In genomic region chr10:94915746-94916145, GRCm38 (mm10) we compare ENCODE assay signal across 27 mouse cellular contexts. TPM values are rescaled to one million over a fixed set of nuclear protein-coding genes. Genes with fewer than 3 reads are reported as not detected.
DNase-seq lines count a peak whose midpoint lies in the region; ATAC-seq and TF ChIP-seq lines count a peak whose summit lies in the region.
"Had no signal": no experiment of that assay in that cellular context is flagged by ENCODE, and none has a peak within 500 bp of the region (broad histone marks: within the 10 kb centered on the region; RNA-seq: fewer than 3 reads in every experiment).

No protein-coding gene starts in this region.

- no peaks in the 10 kb centered on the region for H3K27me3 ChIP-seq in liver, embryonic 12.5 days (replicated peaks)
- H3K27me3 ChIP-seq in megakaryocyte, embryonic 14.5 days (replicated peaks) = no peaks in the 10 kb centered on the region
- H3K27me3 ChIP-seq: embryonic facial prominence, embryonic 12.5 days; embryonic facial prominence, embryonic 15.5 days; heart, embryonic 12.5 days; heart, embryonic 15.5 days had no signal

- no peak for TF ChIP-seq POLR2A in bone marrow macrophage, adult 2 months (IDR thresholded peaks at IDR 0.05; ENCODE audit: borderline replicate concordance, low read depth, low read length)

- H3K9me3 ChIP-seq in liver, embryonic 12.5 days (replicated peaks) = no peaks in the 10 kb centered on the region
- H3K9me3 ChIP-seq in megakaryocyte, embryonic 14.5 days = no peaks in the 10 kb centered on the region
- H3K9me3 ChIP-seq: embryonic facial prominence, embryonic 12.5 days; embryonic facial prominence, embryonic 15.5 days; heart, embryonic 12.5 days; heart, embryonic 15.5 days had no signal

- H3K36me3 ChIP-seq in liver, embryonic 12.5 days = no peaks in the 10 kb centered on the region; the same call in 1 of the 2 replicates
- peaks cover 61% of the 10 kb centered on the region for H3K36me3 ChIP-seq in megakaryocyte, embryonic 14.5 days (replicated peaks; ENCODE audit: low read length)
- H3K36me3 ChIP-seq in macrophage (ENCODE audit: inconsistent target) = no peaks in the 10 kb centered on the region
- H3K36me3 ChIP-seq: embryonic facial prominence, embryonic 12.5 days; embryonic facial prominence, embryonic 15.5 days; heart, embryonic 12.5 days; heart, embryonic 15.5 days had no signal

- H3K4me1 ChIP-seq in liver, embryonic 12.5 days = peaks cover 86% of the 10 kb centered on the region
- H3K4me1 ChIP-seq in megakaryocyte, embryonic 14.5 days = peaks cover 99% of the 10 kb centered on the region
- peaks cover 81% of the 10 kb centered on the region for H3K4me1 ChIP-seq in bone marrow macrophage, adult 2 months (ENCODE audit: control insufficient read depth, insufficient read depth, low read length)

- no peak for ATAC-seq in liver, embryonic 12.5 days
- no peak for ATAC-seq in megakaryocyte, adult 5-6 weeks (ENCODE audit: poor library complexity, severe bottlenecking)
- ATAC-seq: forebrain, embryonic 14.5 days; hindbrain, postnatal 0 days; inflammation-experienced regulatory T-cells, adult 6 months had no signal

- no peak for DNase-seq in liver
- no peak for DNase-seq in retina, postnatal 1 day
- no peak for DNase-seq in cerebellum, adult 11 months
- DNase-seq: adrenal gland, adult 2 months; adrenal gland, postnatal 14 days; B cell, adult 2 months; cerebellum, adult 2 months; cerebellum, adult 9-11 months; cerebellum, postnatal 25 days; gastrocnemius, adult 2 months; gastrocnemius, postnatal 14 days; heart, adult 18-20 months; heart, postnatal 10 days; heart, postnatal 4 days had no signal

- 80% methylated on average over 6 of the region's 6 CpGs for WGBS in liver, embryonic 12.5 days (ENCODE audit: insufficient replicate concordance)
- WGBS in macrophage (ENCODE audit: missing documents) = 93% methylated on average over 6 of the region's 6 CpGs

- peak overlapping the region; percentile 83 for H3K27ac ChIP-seq in liver, embryonic 12.5 days
- peak overlapping the region; percentile 98 for H3K27ac ChIP-seq in bone marrow macrophage, adult 2 months (ENCODE audit: insufficient read depth, low read depth, low read length)
- H3K27ac ChIP-seq in macrophage = peak overlapping the region; percentile 97
- H3K27ac ChIP-seq: embryonic facial prominence, embryonic 12.5 days; embryonic facial prominence, embryonic 15.5 days; gastrocnemius, adult 2 months; heart, embryonic 15.5 days; hindbrain, embryonic 14.5 days; hindbrain, postnatal 0 days had no signal

- peaks cover 67% of the 10 kb centered on the region for H3K79me2 ChIP-seq in macrophage (ENCODE audit: inconsistent target)

- TF ChIP-seq CTCF in bone marrow macrophage, adult 2 months (IDR thresholded peaks at IDR 0.05; ENCODE audit: low read depth, low read length) = no peak

- no peak overlapping the region for H3K4me2 ChIP-seq in liver, embryonic 12.5 days
- H3K4me2 ChIP-seq: embryonic facial prominence, embryonic 12.5 days; embryonic facial prominence, embryonic 15.5 days; heart, embryonic 12.5 days; heart, embryonic 15.5 days; hindbrain, embryonic 14.5 days had no signal

- no peak overlapping the region for H3K4me3 ChIP-seq in liver, embryonic 12.5 days
- H3K4me3 ChIP-seq in megakaryocyte, embryonic 14.5 days (replicated peaks) = peak overlapping the region; percentile 67
- H3K4me3 ChIP-seq in bone marrow macrophage, adult 2 months (ENCODE audit: insufficient read depth, low read length) = no peak overlapping the region
- H3K4me3 ChIP-seq in macrophage (ENCODE audit: inconsistent target) = no peak overlapping the region
- H3K4me3 ChIP-seq: embryonic facial prominence, embryonic 12.5 days; embryonic facial prominence, embryonic 15.5 days; gastrocnemius, adult 2 months; heart, embryonic 12.5 days; heart, embryonic 15.5 days had no signal

- H3K9ac ChIP-seq in liver, embryonic 12.5 days = peak overlapping the region; percentile 6; the same call in 1 of the 2 replicates
- H3K9ac ChIP-seq: embryonic facial prominence, embryonic 12.5 days; embryonic facial prominence, embryonic 15.5 days; heart, embryonic 12.5 days; heart, embryonic 15.5 days; hindbrain, embryonic 14.5 days had no signal

RNA-seq across cellular contexts. Expression of gene Plxnc1, which starts 28.9 kb away (rescaled TPM):
- polyA plus RNA-seq in liver, embryonic 12.5 days (2016; fragmentation: Nextera tagmentation; extraction: Ambion mirVana) = 3.9 and 4.4 TPM in 2 replicates
- 3.7 and 6.1 TPM in 2 replicates for polyA plus RNA-seq in megakaryocyte, embryonic 14.5 days (2012; ENCODE audit: insufficient read depth, low replicate concordance)
- 38.6 and 47.9 TPM in 2 replicates for total RNA-seq in megakaryocyte, adult 5-6 weeks (2015)
- total RNA-seq in megakaryocyte, adult 5-6 weeks (2017) = 29.9 and 33.5 TPM in 2 replicates
- 76.7 and 82.8 TPM in 2 replicates for polyA plus RNA-seq in bone marrow macrophage, adult 2 months (2012; ENCODE audit: insufficient read depth, insufficient read length, missing spikeins)
- 100 to 1,000 TPM in 19 of 26 experiments, 10 to 100 TPM in 7; 52.3 to 498 (median 189) TPM for total RNA-seq in macrophage (2018; cell fraction: chromatin; rRNA removed)
- total RNA-seq in macrophage (2018; cell fraction: cytosol; rRNA removed) = 100 to 1,000 TPM in 13 of 26 experiments, 10 to 100 TPM in 13; 46.6 to 206 (median 101) TPM
- 100 to 1,000 TPM in 22 of 26 experiments, 10 to 100 TPM in 4; 64.0 to 351 (median 144) TPM for total RNA-seq in macrophage (2018; cell fraction: nucleus; rRNA removed)
- 55.1 to 117 TPM (median 105 TPM) in 3 replicates for polyA plus RNA-seq in macrophage (2018)
